Mouse (Mus musculus) forebrain, postnatal 0 days (tissue): ENCODE measurements around the gene Nnat. TPM values are rescaled to one million over a fixed set of nuclear protein-coding genes. Genes with fewer than 3 reads are reported as not detected.
A peak's percentile ranks its signal among the peaks of the same experiment; 100 is the strongest.
"Not testable (repeated sequence)": the region's sequence is repeated elsewhere in the genome, so short reads cannot be mapped to it uniquely, and the experiment has no call there.

Experiments used
- ATAC-seq: fragments of 200-750 bp; cut with Nextera tagmentation; 2 replicates; pipeline ENCODE4 v1.8.0; 2017; ENCODE audit warnings: mild to moderate bottlenecking, moderate library complexity
- DNase-seq: peaks from one replicate; pipeline ENCODE4 v3.0.0-alpha.2; 2015
- H3K27ac ChIP-seq: fragments of 300-500 bp; sonication (generic); 2 replicates; pipeline ENCODE4 v1.5.1; 2014; ENCODE audit warnings: low read depth, mild to moderate bottlenecking, antibody characterized with exemption, low read length, moderate library complexity, mixed read lengths
- H3K27me3 ChIP-seq: fragments of 300-500 bp; sonication (generic); 2 replicates; pipeline ENCODE4 v1.6.1; 2014; ENCODE audit warnings: mild to moderate bottlenecking, low read length, mixed read lengths; ENCODE audit not compliant: insufficient read depth
- H3K36me3 ChIP-seq: fragments of 300-500 bp; sonication (generic); 2 replicates; pipeline ENCODE4 v1.6.1; 2014; ENCODE audit warnings: mild to moderate bottlenecking, moderate library complexity; ENCODE audit not compliant: insufficient read depth
- H3K4me1 ChIP-seq: fragments of 300-500 bp; sonication (generic); 2 replicates; pipeline ENCODE4 v1.6.1; 2014; ENCODE audit warnings: antibody characterized with exemption; ENCODE audit not compliant: insufficient read depth
- H3K4me2 ChIP-seq: fragments of 300-500 bp; sonication (generic); 2 replicates; pipeline ENCODE4 v1.6.1; 2014; ENCODE audit warnings: low read depth, mild to moderate bottlenecking, moderate library complexity
- H3K4me3 ChIP-seq: fragments of 300-500 bp; sonication (generic); 2 replicates; pipeline ENCODE4 v1.5.1; 2014; ENCODE audit warnings: low read depth, low read length, mixed read lengths
- H3K9ac ChIP-seq: fragments of 300-500 bp; sonication (generic); 2 replicates; pipeline ENCODE4 v1.6.1; 2014; ENCODE audit warnings: mild to moderate bottlenecking
- H3K9me3 ChIP-seq: fragments of 300-500 bp; sonication (generic); 2 replicates; pipeline ENCODE4 v1.6.1; 2016; ENCODE audit warnings: low read length
- CTCF ChIP-seq: sonication (generic); IDR thresholded peaks from 2 replicates; pipeline ENCODE4 v1.5.1; 2016; ENCODE audit warnings: antibody characterized with exemption, control low read depth, low read depth
- WGBS: fragments of 180-500 bp; shearing (Covaris S2); extraction: QIAGEN DNeasy Blood & Tissue Kit; methylation state at CpG from one replicate; pipeline ENCODE4 v1.1.7; 2014; 5-methylcytosine and 5-hydroxymethylcytosine counted together
- polyA plus RNA-seq: library from polyadenylated mRNA; unstranded; fragments of >200 nt; fragmentation: Nextera tagmentation; extraction: Ambion mirVana; gene quantifications from 2 replicates; pipeline ENCODE4 v1.2.1, GENCODE M21; 2015
- total RNA-seq: library from RNA; depleted of rRNA; stranded (reverse); fragments of >200 nt; gene quantifications from 2 replicates; pipeline ENCODE4 v1.2.3, GENCODE M21; 2014

Gene Nnat
- total and polyA plus RNA-seq, 2 experiments from 2014 or later = 7,049 to 7,303 TPM

DNA sequence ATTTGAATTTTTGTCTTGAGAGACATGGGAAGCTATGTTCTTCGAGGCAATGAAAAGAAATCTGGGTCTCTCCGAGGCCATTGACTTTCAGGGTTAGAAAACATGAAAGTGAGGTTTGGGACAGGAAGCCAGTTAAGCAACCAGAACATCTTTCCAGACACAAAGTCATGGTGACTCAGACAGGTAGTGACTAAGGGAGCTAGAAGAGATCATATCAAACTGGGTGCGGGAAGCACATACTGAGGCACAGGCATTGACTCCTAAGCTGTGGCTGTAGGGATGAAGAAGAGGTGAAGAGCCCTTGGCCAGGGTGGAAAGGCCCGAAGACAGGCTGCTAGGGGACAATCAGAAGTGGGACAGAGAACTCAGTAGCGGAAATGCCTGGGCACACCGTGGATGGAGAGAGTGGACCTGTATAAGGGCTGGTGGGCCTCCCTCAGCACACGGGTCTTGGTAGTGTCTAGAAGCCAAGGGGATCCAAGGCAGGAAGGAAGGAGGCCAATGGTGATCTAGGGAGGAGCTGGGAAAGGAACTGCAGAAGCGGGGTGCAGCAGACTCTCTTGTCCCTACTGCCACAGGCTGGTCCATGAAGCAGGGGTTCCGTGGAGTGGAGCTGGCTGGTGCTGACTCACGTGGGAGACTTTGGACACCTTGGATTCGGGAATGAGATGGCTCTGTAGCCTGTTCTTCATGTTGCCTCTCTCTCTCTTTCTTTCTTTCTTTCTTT lies 7.5 kb downstream of the Nnat start:
- peaks cover 14% of the 10 kb centered on the region; the same call in 1 of the 2 replicates for H3K4me1 ChIP-seq
- 91% methylated on average over 11 of the region's 11 CpGs for WGBS
- H3K4me2 ChIP-seq = peak overlapping the region; percentile 90
- no peak for DNase-seq
- H3K4me3 ChIP-seq = no peak overlapping the region; the same call in 1 of the 2 replicates
- no peaks in the 10 kb centered on the region for H3K36me3 ChIP-seq
- ATAC-seq = no peak
- no peak for TF ChIP-seq CTCF
- no peak overlapping the region; the same call in 1 of the 2 replicates for H3K27ac ChIP-seq
- H3K9me3 ChIP-seq = no peaks in the 10 kb centered on the region
- H3K27me3 ChIP-seq = no peaks in the 10 kb centered on the region
- peak overlapping the region; percentile 96; the same call in 1 of the 2 replicates for H3K9ac ChIP-seq

DNA sequence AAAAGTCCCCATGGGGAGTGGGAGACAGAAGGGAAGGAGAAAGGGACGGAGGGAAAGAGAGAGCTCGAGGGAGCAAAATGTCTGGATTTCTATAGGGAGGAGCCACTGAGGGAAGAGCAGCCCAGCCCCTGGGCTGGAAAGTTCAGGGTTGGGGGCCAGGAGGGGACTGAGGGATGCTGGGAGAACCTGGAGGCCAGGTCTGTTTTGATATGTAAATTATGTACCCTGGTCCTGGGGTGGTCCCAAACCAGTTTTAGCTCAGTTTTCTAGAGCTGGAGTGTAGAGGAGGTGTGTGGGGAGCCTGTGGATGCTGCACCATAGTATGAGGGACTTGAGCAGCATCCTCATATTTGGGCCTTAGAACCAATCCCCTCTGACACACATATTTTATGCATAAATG lies 9.0 kb downstream of the Nnat start:
- WGBS = 15% methylated on average over 2 of the region's 2 CpGs
- H3K4me3 ChIP-seq = no peak overlapping the region
- DNase-seq = no peak

DNA sequence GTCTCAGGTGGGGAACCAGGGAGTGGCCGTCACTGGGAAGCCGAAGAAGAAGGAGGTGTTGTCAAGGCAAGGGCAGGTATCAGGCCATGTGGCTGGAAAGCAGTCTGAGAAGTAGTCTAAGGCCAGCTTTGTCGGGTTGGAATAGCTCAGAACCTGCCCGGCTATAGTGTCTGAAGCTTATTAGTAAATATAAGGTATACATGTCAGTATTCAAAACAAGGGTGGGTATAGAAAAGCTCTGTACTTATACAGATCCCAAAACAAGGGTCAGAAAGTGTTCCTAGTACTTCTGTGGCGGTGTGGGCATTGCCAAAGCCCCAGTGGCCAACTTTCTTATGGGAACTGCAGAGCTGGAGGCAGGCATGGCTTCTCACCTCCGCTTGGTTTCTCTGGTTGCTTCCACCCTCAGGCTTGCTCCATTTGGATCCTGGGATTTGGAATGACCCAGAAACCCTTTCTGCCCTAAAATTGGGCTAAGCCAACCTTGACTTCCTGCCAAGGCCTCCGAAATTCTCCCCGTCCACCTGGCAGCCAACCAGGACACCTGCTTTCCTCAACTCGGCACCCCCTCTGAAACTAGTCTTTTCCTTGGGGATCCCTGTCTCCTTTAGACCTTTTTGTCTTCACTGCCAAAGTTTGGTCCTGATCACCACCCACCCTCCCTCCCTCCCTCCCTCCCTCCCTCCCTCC lies 10.1 kb downstream of the Nnat start:
- WGBS = 57% methylated on average over 9 of the region's 9 CpGs
- Histone ChIP-seq H3K27me3 (no peaks in the 10 kb centered on the region), H3K9me3 (no peaks in the 10 kb centered on the region), H3K4me1 (peaks cover 7% of the 10 kb centered on the region; the same call in 1 of the 2 replicates), H3K36me3 (no peaks in the 10 kb centered on the region), H3K4me2 (no peak overlapping the region), H3K27ac (no peak overlapping the region), H3K4me3 (no peak overlapping the region), H3K9ac (no peak overlapping the region)
- ATAC-seq (no peak), DNase-seq (no peak)
- no peak for TF ChIP-seq CTCF

More for the DNA sequence above, 9.0 kb downstream of the Nnat start:
- no peak overlapping the region for H3K27ac ChIP-seq
- H3K9ac ChIP-seq = no peak overlapping the region
- H3K9me3 ChIP-seq = no peaks in the 10 kb centered on the region
- ATAC-seq = no peak
- no peak for TF ChIP-seq CTCF
- no peaks in the 10 kb centered on the region for H3K36me3 ChIP-seq
- H3K4me1 ChIP-seq = peaks cover 12% of the 10 kb centered on the region; the same call in 1 of the 2 replicates
- no peaks in the 10 kb centered on the region for H3K27me3 ChIP-seq
- no peak overlapping the region for H3K4me2 ChIP-seq

DNA sequence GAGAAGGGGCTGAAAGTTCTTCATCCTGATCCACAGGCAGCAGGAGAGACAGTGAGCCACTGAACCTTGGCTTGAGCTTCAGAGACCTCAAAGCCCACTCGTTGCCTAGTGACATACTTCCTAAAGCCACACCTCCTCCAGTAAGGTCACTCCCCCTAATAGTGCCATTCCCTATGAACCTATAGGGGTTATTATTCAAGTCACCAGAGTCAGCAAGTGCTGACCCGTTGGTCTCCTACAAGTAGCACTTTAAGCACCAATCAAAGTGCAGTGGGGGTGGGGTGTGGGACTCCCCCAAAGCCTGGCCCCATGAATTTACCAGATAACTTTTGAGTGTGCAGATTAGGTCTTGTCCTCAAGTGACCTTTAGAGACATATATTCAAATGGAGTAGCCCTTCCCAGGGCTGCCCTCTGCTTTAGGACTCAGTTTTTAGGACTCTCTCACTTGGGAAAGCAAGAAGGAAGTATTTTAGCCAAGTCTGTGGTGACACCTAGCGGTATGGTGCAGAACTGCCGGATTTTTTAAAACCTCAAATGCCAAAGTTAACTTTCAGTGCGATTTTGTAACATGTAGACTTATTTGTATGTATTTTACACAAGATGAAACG lies 11.4 kb downstream of the Nnat start, which contains the start of gene Blcap:
Blcap (minus strand) TSS at position 51 of the 609 bp plus-strand sequence.
- WGBS = 8% methylated on average over 6 of the region's 6 CpGs
- ATAC-seq (peak; percentile 39; the same call in 1 of the 2 replicates), DNase-seq (peak; percentile 88)

DNA sequence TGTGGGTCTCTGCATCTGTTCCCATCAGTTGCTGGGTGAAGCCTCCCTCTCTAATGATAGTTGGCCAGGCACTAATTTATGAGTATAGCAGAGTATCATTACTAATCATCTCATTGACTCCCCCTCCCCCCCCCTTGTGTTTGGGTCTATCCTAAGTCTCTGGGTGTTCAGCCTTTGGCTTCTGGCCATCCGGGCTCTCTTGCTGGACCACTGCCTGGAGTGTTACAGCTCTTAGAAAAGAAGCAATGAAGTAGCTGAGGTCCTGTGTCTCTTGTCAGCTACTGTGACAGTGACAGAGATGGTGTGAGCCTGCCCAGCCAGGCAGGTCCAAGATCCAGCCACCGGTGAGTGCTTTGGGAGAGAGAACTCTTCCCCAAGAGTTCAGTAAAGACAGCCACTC lies 12.9 kb downstream of the Nnat start:
- Histone ChIP-seq H3K36me3 (no peaks in the 10 kb centered on the region), H3K9ac (no peak overlapping the region), H3K4me1 (no peaks in the 10 kb centered on the region), H3K4me2 (no peak overlapping the region), H3K27me3 (no peaks in the 10 kb centered on the region), H3K27ac (no peak overlapping the region), H3K4me3 (no peak overlapping the region), H3K9me3 (no peaks in the 10 kb centered on the region)
- 53% methylated on average over 2 of the region's 2 CpGs for WGBS
- DNase-seq = no peak
- ATAC-seq = no peak
- no peak for TF ChIP-seq CTCF

More for the DNA sequence above, 11.4 kb downstream of the Nnat start, which contains the start of gene Blcap:
- Histone ChIP-seq H3K4me1 (0 out of 2 replicates have a peak, but pooled peaks cover 3% of the 10 kb centered on the region), H3K4me3 (no peak within 1 kb of the TSS), H3K36me3 (no peaks in the 10 kb centered on the region), H3K4me2 (no peak within 1 kb of the TSS), H3K27me3 (no peaks in the 10 kb centered on the region), H3K27ac (no peak within 1 kb of the TSS), H3K9me3 (no peaks in the 10 kb centered on the region), H3K9ac (no peak within 1 kb of the TSS)
- peak; percentile 93 for TF ChIP-seq CTCF

DNA sequence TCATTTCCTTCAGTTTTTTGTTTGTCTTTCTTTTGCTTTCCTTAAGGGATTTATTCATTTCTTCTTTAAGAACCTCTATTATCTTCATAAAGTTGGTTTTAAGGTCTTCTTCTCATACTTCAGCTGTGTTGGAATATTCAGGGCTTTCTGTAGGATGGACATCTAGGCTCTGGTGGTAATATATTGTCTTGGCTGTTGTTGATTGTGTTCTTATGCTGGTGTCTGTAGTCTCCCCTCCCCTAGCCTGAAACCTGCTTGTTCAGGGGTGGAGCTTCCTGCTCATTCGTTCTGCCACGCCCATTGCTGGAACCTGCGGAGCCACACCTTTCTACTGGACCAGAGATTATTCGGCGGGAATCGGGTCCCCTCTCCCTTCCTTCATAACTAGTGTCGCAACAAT lies 25.5 kb downstream of the Nnat start:
- H3K9ac ChIP-seq = not testable (repeated sequence)

More for the DNA sequence above, 25.5 kb downstream of the Nnat start:
- 32% methylated on average over 7 of the region's 7 CpGs for WGBS
- H3K4me2 ChIP-seq, ATAC-seq, DNase-seq, H3K9me3 ChIP-seq, H3K4me1 ChIP-seq, H3K4me3 ChIP-seq, H3K27ac ChIP-seq, H3K27me3 ChIP-seq, H3K36me3 ChIP-seq: not testable (repeated sequence)
